Mouse (Mus musculus) MN1 (cell line): Measurements from ENCODE around the gene Ift88.

Experiments
- DNase-seq: peaks from one replicate; pipeline ENCODE4 v3.0.0-alpha.2; 2016; ENCODE audit warnings: low spot score

The Ift88 gene

GRCm38 (mm10) chr14:57533214-57533613 lies 109.4 kb downstream of the Ift88 start:
- DNase-seq: peak; percentile 31

DNA sequence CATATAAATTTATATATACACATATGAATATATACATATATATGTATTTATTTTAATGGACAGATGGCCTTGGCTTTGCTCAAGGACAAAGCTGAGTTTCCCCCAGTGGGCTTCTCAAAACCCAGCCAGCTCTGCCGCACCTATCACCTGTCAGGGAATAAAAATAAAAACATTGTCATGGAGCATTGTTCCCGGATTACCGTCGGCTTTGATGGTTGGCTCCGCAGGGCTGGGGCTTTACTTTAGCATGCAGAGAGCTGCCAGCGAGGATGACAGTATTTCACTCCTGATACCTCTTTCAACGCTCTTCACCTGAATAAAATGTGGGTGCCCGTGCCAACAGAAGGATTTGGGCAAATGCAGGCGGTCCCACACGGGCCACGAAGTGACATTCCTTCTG lies 110.0 kb downstream of the Ift88 start:
- DNase-seq: no peak

- DNase-seq: no peak
Measured at GRCm38 (mm10) chr14:57534346-57534745, 110.5 kb downstream of the Ift88 start.

GRCm38 (mm10) chr14:57534961-57535360 lies 111.1 kb downstream of the Ift88 start:
- DNase-seq: peak; percentile 18

GRCm38 (mm10) chr14:57535646-57536045 lies 111.8 kb downstream of the Ift88 start:
- peak; percentile 17 for DNase-seq

GRCm38 (mm10) chr14:57536820-57537219 lies 113.0 kb downstream of the Ift88 start:
- DNase-seq: no peak

GRCm38 (mm10) chr14:57537261-57538015 lies 113.6 kb downstream of the Ift88 start:
- no peak for DNase-seq

DNA sequence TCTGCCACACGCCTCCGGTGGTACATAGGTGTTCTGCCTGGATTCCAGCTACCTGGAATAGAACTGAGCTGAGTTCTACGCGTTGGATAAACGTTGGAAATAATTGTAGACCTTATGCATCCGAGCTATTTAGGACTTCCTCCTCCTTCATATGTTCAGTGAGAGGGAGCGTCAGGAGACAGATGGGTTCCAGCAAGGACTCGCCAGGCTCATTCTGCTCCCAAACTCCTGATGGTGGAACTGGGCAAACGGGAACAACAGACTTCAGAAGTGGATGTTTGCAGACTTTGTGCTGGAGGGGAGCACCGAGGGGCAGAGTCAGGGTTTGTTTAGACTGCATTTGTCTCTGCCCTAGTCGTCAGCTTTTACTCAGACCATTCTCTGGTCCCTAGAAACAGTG lies 116.8 kb downstream of the Ift88 start:
- DNase-seq: no peak

DNA sequence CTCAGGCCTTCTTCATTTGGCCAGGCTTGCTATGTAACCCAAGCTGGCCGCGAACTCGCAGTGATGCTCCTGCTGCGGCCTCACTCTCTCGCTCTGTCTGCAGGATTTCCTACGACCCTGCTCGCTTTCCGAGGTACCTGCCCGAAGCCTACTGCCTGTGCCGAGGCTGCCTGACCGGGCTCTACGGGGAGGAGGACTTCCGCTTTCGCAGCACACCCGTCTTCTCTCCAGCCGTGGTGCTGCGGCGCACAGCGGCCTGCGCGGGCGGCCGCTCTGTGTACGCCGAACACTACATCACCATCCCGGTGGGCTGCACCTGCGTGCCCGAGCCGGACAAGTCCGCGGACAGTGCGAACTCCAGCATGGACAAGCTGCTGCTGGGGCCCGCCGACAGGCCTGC lies 118.4 kb downstream of the Ift88 start:
- DNase-seq: no peak

DNA sequence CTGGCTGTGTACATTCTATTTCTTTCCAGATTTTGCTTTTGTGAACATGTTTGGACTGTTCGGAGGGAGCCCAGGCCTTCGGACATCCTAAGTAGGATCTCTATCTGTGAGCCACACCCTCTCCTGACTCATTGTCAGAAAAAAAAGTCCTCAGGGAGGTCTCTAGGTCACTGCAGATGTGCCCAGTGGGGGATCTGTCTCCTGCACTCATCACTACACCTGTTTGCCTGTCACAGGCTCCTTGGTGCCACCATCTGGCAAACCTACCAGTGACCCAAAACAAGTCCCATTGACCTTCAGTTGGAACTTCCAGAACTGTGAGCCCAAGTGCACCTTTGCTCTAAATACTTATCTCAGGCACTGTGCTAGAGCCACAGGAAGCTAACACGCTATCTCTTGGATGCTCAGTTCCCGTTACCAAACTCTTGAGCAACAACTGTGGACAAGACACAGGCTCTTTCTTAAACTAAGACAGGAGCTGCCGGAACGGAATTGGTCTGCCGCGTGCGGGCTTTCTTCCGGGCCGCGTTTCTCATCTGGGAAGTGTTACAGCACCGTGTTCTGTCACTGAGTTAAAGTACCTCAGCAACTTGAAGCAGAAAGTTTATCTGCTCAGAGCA lies 119.7 kb downstream of the Ift88 start:
- DNase-seq: no peak

DNA sequence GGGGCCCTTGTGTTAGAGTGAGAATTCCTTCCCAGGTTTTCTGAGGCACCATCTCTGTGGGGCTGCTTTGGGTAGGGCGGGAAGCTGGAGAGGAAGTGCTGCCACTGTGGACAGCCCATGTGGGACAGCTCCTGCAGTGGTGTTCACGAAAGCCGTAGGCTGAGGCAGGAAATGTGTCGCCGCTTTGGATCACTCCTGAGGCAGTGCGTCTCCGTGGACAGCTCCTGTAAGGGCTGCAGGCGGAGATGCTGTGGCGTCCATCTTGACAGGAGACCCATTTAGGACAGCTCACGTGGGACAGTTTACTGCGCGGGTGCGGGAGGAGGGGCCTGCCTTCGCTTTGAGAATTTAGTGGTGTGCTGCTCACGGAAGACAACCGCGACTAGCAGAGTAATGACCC lies 121.7 kb downstream of the Ift88 start:
- no peak for DNase-seq

GRCm38 (mm10) chr14:57546131-57546530 lies 122.3 kb downstream of the Ift88 start:
- DNase-seq: no peak

DNA sequence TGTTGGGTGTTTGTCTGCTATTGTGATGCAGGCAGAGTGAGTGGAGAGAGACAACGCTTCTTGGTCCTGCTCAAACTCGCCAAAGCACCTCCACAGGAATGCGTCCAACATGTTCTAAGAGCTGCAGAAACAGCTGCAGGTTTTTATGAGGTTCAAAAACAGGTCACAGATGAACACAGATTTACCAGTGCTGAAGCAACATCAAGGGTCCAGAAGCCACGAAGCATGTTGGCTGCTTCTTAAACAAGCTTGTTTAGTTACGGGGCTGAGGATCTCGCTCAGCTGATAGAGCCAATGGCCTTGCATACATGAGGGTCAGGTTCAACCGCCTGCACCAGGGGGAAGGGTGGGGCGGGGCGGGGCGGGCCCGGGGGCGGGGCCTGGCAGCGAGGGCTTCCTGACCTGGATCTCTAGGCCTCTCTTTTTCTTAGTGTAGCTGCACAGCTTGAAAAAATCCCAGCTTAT lies 122.7 kb downstream of the Ift88 start:
- DNase-seq: no peak

DNA sequence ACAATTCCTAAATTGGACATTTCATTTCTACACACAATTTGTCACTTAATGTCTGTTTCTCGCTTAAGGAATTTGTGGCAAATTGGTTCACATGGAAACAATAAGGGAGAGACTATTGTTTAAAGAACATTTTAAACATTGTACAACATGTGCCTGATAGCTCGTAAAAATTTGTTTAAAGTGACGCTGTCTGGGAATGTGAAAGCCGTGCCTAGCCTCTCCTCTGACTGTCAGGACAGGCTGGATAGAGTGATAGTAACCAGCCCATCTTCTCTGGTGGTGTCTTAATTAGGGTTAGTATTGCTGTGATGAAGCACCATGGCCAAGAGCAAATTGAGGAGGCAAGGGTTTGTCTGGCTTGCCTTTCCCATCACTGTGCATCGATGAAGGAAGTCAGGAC lies 123.2 kb downstream of the Ift88 start:
- no peak for DNase-seq

GRCm38 (mm10) chr14:57552945-57553344 lies 129.1 kb downstream of the Ift88 start:
- no peak for DNase-seq

DNA sequence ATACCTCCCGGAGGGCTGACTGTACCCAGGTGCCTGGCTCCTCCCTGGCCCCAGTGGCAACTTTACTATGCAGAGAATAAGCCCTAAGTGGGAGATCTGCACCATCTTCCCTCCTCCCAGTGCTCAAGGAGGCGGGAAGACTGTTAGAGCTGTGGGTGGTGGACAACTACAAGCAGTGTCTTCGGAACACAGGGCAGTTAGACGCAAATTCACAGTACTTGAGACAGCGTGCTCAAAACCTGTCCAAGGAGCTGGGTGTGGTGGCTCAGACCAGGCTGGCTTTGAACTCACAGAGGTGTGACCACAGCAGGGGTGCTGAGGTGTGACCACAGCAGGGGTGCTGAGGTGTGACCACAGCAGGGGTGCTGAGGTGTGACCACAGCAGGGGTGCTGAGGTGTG lies 130.6 kb downstream of the Ift88 start:
- DNase-seq: no peak

- DNase-seq: no peak
Measured at GRCm38 (mm10) chr14:57555471-57556070, 131.7 kb downstream of the Ift88 start.

DNA sequence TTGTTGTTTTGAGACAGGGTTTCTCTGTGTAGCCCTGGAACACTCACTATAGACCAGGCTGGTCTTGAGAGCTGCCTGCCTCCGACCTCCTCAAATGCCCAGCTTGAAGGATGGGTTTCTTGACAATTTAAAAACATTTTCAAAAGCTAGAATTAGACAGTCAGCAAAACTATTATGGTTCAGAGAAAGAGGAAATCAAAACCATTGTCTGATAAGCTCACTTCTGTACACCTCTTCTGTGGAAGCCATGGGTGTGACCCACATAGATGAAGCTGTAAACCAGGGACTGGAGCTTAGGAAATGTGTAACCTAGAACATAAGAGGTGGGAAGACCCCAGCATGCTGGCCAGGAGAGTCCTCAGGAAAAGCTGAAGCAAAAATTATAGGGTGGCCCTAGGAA lies 133.1 kb downstream of the Ift88 start:
- DNase-seq: no peak

DNA sequence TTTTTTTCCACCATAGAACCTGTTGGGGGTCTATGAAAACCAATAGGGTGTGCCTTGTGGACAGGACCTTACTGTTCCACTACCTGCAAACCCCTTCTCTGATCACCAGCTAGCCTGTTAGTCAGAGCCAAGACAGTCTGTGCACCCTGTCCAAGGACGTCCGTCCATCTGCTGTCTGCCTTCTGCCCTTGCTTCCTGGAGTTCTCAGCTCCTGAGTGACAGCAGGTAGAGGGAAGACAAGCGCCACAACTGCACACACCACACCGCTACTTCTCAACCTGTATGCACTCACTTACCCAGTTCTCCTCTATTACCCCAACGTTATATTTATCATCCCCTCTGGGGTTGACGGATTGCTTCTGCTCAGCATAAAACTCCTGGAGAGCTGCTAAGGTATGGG lies 141.8 kb downstream of the Ift88 start:
- DNase-seq: no peak
